Mouse (Mus musculus) Muller cell, postnatal 12 days (primary cell): ENCODE data around the gene Camk1d.

Experiments used
- DNase-seq: peaks from one replicate; pipeline ENCODE4 v3.0.0-alpha.2; 2015; ENCODE audit errors: inconsistent ontology term

The Camk1d gene

GRCm38 (mm10) chr2:5321660-5322295 lies 392.5 kb downstream of the Camk1d start:
- DNase-seq, result peak; percentile 62

GRCm38 (mm10) chr2:5319138-5319537 lies 395.2 kb downstream of the Camk1d start:
- no peak for DNase-seq

GRCm38 (mm10) chr2:5316763-5317162 lies 397.6 kb downstream of the Camk1d start:
- no peak for DNase-seq

GRCm38 (mm10) chr2:5316217-5316616 lies 398.1 kb downstream of the Camk1d start:
- no peak for DNase-seq

GRCm38 (mm10) chr2:5315291-5315828 lies 399.0 kb downstream of the Camk1d start:
- DNase-seq, result no peak

GRCm38 (mm10) chr2:5314530-5315166 lies 399.7 kb downstream of the Camk1d start:
- DNase-seq, result peak; percentile 62

GRCm38 (mm10) chr2:5305156-5305555 lies 409.2 kb downstream of the Camk1d start:
- no peak for DNase-seq

- no peak for DNase-seq
Observed at GRCm38 (mm10) chr2:5304451-5304850, 409.9 kb downstream of the Camk1d start.

- DNase-seq, result no peak
Observed at GRCm38 (mm10) chr2:5301286-5301685, 413.0 kb downstream of the Camk1d start.

- no peak for DNase-seq
Observed at GRCm38 (mm10) chr2:5298071-5298470, 416.2 kb downstream of the Camk1d start.

GRCm38 (mm10) chr2:5296749-5297545 lies 417.4 kb downstream of the Camk1d start:
- peak; percentile 23 for DNase-seq

GRCm38 (mm10) chr2:5295098-5295497 lies 419.2 kb downstream of the Camk1d start:
- no peak for DNase-seq

- DNase-seq, result no peak
Observed at GRCm38 (mm10) chr2:5294451-5294850, 419.9 kb downstream of the Camk1d start.

GRCm38 (mm10) chr2:5288593-5288992 lies 425.7 kb downstream of the Camk1d start:
- DNase-seq, result no peak

GRCm38 (mm10) chr2:5287044-5287380 lies 427.3 kb downstream of the Camk1d start:
- no peak for DNase-seq

GRCm38 (mm10) chr2:5286189-5287043 lies 427.9 kb downstream of the Camk1d start:
- DNase-seq, result peak; percentile 91

GRCm38 (mm10) chr2:5284351-5284750 lies 430.0 kb downstream of the Camk1d start:
- DNase-seq, result no peak

- DNase-seq, result no peak
Observed at GRCm38 (mm10) chr2:5282623-5283022, 431.7 kb downstream of the Camk1d start.

GRCm38 (mm10) chr2:5267980-5268379 lies 446.3 kb downstream of the Camk1d start:
- no peak for DNase-seq

GRCm38 (mm10) chr2:5262279-5262678 lies 452.0 kb downstream of the Camk1d start:
- DNase-seq, result no peak

GRCm38 (mm10) chr2:5258250-5258649 lies 456.1 kb downstream of the Camk1d start:
- no peak for DNase-seq

GRCm38 (mm10) chr2:5249969-5250368 lies 464.3 kb downstream of the Camk1d start:
- DNase-seq, result peak; percentile 30
